In the genomic region with DNA sequence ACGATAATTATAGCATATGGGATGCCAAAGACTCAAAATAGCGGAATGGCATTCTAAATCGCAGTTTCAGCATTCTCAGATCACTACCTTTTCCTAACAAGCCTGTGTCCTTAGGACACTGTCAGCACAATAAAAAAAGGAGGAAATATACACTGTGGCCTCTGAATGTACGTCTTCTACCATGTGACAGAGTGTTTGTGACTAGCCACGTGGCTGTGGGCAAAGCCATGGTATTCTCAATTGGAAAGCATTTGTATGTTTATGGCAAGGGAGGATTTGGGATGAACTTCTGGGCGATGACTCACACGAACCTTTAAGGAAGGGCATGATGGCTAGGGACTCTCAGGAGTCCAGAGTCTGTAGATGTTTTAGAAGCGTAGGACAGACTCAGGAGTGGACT, we compare ENCODE assay signal across 28 mouse cellular contexts. TPM values are rescaled to one million over a fixed set of nuclear protein-coding genes. Genes with fewer than 3 reads are reported as not detected.
DNase-seq lines count a peak whose midpoint lies in the region; ATAC-seq and TF ChIP-seq lines count a peak whose summit lies in the region.
"Had no signal": no experiment of that assay in that cellular context is flagged by ENCODE, and none has a peak within 500 bp of the region (broad histone marks: within the 10 kb centered on the region; RNA-seq: fewer than 3 reads in every experiment).

No protein-coding gene starts in this region.

- H3K4me3 ChIP-seq in embryonic facial prominence, embryonic 14.5 days (ENCODE audit: low read depth, low read length): no peak overlapping the region
- H3K4me3 ChIP-seq in embryonic facial prominence, embryonic 10.5 days: no peak overlapping the region
- no peak overlapping the region for H3K4me3 ChIP-seq in midbrain, embryonic 11.5 days (ENCODE audit: low read depth, low read length)
- H3K4me3 ChIP-seq in midbrain, embryonic 15.5 days: no peak overlapping the region
- H3K4me3 ChIP-seq in bone marrow macrophage, adult 2 months (ENCODE audit: insufficient read depth, low read length): no peak overlapping the region
- H3K4me3 ChIP-seq: embryonic facial prominence, embryonic 15.5 days; forebrain, embryonic 12.5 days; gastrocnemius, adult 2 months; hindbrain, embryonic 12.5 days; hindbrain, embryonic 15.5 days had no signal

- H3K4me1 ChIP-seq in embryonic facial prominence, embryonic 14.5 days (ENCODE audit: control insufficient read depth, insufficient read depth, low read length): no peaks in the 10 kb centered on the region
- H3K4me1 ChIP-seq in embryonic facial prominence, embryonic 10.5 days: peaks cover 10% of the 10 kb centered on the region
- peaks cover 2% of the 10 kb centered on the region; the same call in 1 of the 2 replicates for H3K4me1 ChIP-seq in midbrain, embryonic 11.5 days (ENCODE audit: control insufficient read depth, insufficient read depth, low read length)
- no peaks in the 10 kb centered on the region for H3K4me1 ChIP-seq in midbrain, embryonic 15.5 days
- peaks cover 6% of the 10 kb centered on the region for H3K4me1 ChIP-seq in bone marrow macrophage, adult 2 months (ENCODE audit: control insufficient read depth, insufficient read depth, low read length)
- H3K4me1 ChIP-seq: embryonic facial prominence, embryonic 15.5 days; hindbrain, embryonic 15.5 days had no signal

- WGBS in embryonic facial prominence, embryonic 14.5 days: 73% methylated on average over 8 of the region's 8 CpGs
- WGBS in embryonic facial prominence, embryonic 10.5 days: 85% methylated on average over 8 of the region's 8 CpGs
- 87% methylated on average over 8 of the region's 8 CpGs for whole genome bisulfite sequencing in midbrain, embryonic 11.5 days
- 86% methylated on average over 8 of the region's 8 CpGs for WGBS in midbrain, embryonic 15.5 days

- H3K9me3 ChIP-seq in embryonic facial prominence, embryonic 14.5 days (ENCODE audit: control insufficient read depth, low read length): no peaks in the 10 kb centered on the region
- H3K9me3 ChIP-seq in embryonic facial prominence, embryonic 10.5 days: no peaks in the 10 kb centered on the region
- no peaks in the 10 kb centered on the region for H3K9me3 ChIP-seq in midbrain, embryonic 11.5 days (ENCODE audit: control insufficient read depth, low read length)
- H3K9me3 ChIP-seq in midbrain, embryonic 15.5 days: no peaks in the 10 kb centered on the region
- H3K9me3 ChIP-seq: embryonic facial prominence, embryonic 15.5 days; forebrain, embryonic 12.5 days; hindbrain, embryonic 12.5 days; hindbrain, embryonic 15.5 days had no signal

- no peak overlapping the region for H3K9ac ChIP-seq in embryonic facial prominence, embryonic 14.5 days (ENCODE audit: low read depth, low read length)
- H3K9ac ChIP-seq in midbrain, embryonic 11.5 days (ENCODE audit: low read length): no peak overlapping the region
- no peak overlapping the region for H3K9ac ChIP-seq in midbrain, embryonic 15.5 days
- H3K9ac ChIP-seq: embryonic facial prominence, embryonic 15.5 days; forebrain, embryonic 12.5 days; hindbrain, embryonic 12.5 days; hindbrain, embryonic 15.5 days had no signal

- H3K36me3 ChIP-seq in embryonic facial prominence, embryonic 14.5 days (ENCODE audit: control insufficient read depth, insufficient read depth, low read length): no peaks in the 10 kb centered on the region
- no peaks in the 10 kb centered on the region for H3K36me3 ChIP-seq in embryonic facial prominence, embryonic 10.5 days (replicated peaks)
- no peaks in the 10 kb centered on the region for H3K36me3 ChIP-seq in midbrain, embryonic 11.5 days (ENCODE audit: control insufficient read depth, insufficient read depth, low read length)
- H3K36me3 ChIP-seq in midbrain, embryonic 15.5 days (replicated peaks): no peaks in the 10 kb centered on the region
- H3K36me3 ChIP-seq: embryonic facial prominence, embryonic 15.5 days; forebrain, embryonic 12.5 days; hindbrain, embryonic 12.5 days; hindbrain, embryonic 15.5 days had no signal

- H3K27me3 ChIP-seq in embryonic facial prominence, embryonic 14.5 days (replicated peaks; ENCODE audit: control insufficient read depth, insufficient read depth, low read length): no peaks in the 10 kb centered on the region
- H3K27me3 ChIP-seq in embryonic facial prominence, embryonic 10.5 days (replicated peaks; ENCODE audit: low read depth, poor library complexity, severe bottlenecking): no peaks in the 10 kb centered on the region
- no peaks in the 10 kb centered on the region for H3K27me3 ChIP-seq in midbrain, embryonic 11.5 days (ENCODE audit: control insufficient read depth, insufficient read depth, low read length)
- H3K27me3 ChIP-seq in midbrain, embryonic 15.5 days (replicated peaks): no peaks in the 10 kb centered on the region
- H3K27me3 ChIP-seq: embryonic facial prominence, embryonic 15.5 days; forebrain, embryonic 12.5 days; hindbrain, embryonic 12.5 days; hindbrain, embryonic 15.5 days; Patski had no signal

- no peak overlapping the region for H3K4me2 ChIP-seq in embryonic facial prominence, embryonic 14.5 days (ENCODE audit: low read depth, low read length)
- H3K4me2 ChIP-seq in midbrain, embryonic 11.5 days: no peak overlapping the region
- H3K4me2 ChIP-seq in midbrain, embryonic 15.5 days: no peak overlapping the region
- H3K4me2 ChIP-seq: embryonic facial prominence, embryonic 15.5 days; forebrain, embryonic 12.5 days; heart, embryonic 11.5 days; hindbrain, embryonic 12.5 days; hindbrain, embryonic 15.5 days had no signal

- ATAC-seq in embryonic facial prominence, embryonic 14.5 days (ENCODE audit: low read depth): peak; percentile 30; the same call in 1 of the 2 replicates
- ATAC-seq in midbrain, embryonic 11.5 days (ENCODE audit: low FRiP score): no peak
- ATAC-seq in midbrain, embryonic 15.5 days (replicated peaks): no peak
- ATAC-seq: CD4-positive, CD25-positive, alpha-beta regulatory T cell, adult 4 months; forebrain, embryonic 16.5 days; intestine, postnatal 0 days; Patski had no signal

- TF ChIP-seq POLR2A in bone marrow macrophage, adult 2 months (IDR thresholded peaks at IDR 0.05; ENCODE audit: borderline replicate concordance, low read depth, low read length): no peak

- no peak overlapping the region for H3K27ac ChIP-seq in embryonic facial prominence, embryonic 14.5 days (replicated peaks; ENCODE audit: low read depth, low read length)
- H3K27ac ChIP-seq in embryonic facial prominence, embryonic 10.5 days (replicated peaks): no peak overlapping the region
- H3K27ac ChIP-seq in midbrain, embryonic 11.5 days (ENCODE audit: low read depth, low read length): no peak overlapping the region
- H3K27ac ChIP-seq in midbrain, embryonic 15.5 days: no peak overlapping the region
- peak overlapping the region; percentile 73 for H3K27ac ChIP-seq in bone marrow macrophage, adult 2 months (ENCODE audit: insufficient read depth, low read depth, low read length)
- H3K27ac ChIP-seq: embryonic facial prominence, embryonic 15.5 days; forebrain, embryonic 12.5 days; gastrocnemius, adult 2 months; hindbrain, embryonic 12.5 days; hindbrain, embryonic 15.5 days had no signal

- no peak for TF ChIP-seq CTCF in bone marrow macrophage, adult 2 months (IDR thresholded peaks at IDR 0.05; ENCODE audit: low read depth, low read length)

- DNase-seq in embryonic facial prominence, embryonic 14.5 days (ENCODE audit: low spot score): peak; percentile 32
- DNase-seq in embryonic facial prominence, embryonic 10.5 days (ENCODE audit: low spot score): no peak
- peak; percentile 26 for DNase-seq in midbrain, embryonic 11.5 days (ENCODE audit: low spot score, missing footprints)
- no peak for DNase-seq in adipocyte (ENCODE audit: low spot score)
- no peak for DNase-seq in c-Kit-positive CD71-positive TER-119-positive erythroid progenitor cells, embryonic 14.5 days (ENCODE audit: low spot score)
- DNase-seq in layer of hippocampus, adult 11-12 months (ENCODE audit: low spot score): no peak
- DNase-seq: adrenal gland, adult 8-10 months; adrenal gland, postnatal 25 days; B cell, adult 2 months; cerebellum, adult 11-12 months; cerebellum, adult 8-10 months; cerebellum, postnatal 10 days; cerebellum, postnatal 36 days; embryo, embryonic 11 days; gastrocnemius, adult 2 months; gastrocnemius, postnatal 14 days; heart, adult 11 months had no signal

RNA-seq across cellular contexts. Expression of gene Dhx8, which starts 7.7 kb away (rescaled TPM):
- polyA plus RNA-seq in embryonic facial prominence, embryonic 14.5 days (2014; fragmentation: Nextera tagmentation; extraction: Ambion mirVana): 28.1 and 31.5 TPM in 2 replicates
- polyA plus RNA-seq in embryonic facial prominence, embryonic 10.5 days (2016; fragmentation: Nextera tagmentation; extraction: Ambion mirVana): 50.5 and 52.3 TPM in 2 replicates
- polyA plus RNA-seq in midbrain, embryonic 11.5 days (2014; fragmentation: Nextera tagmentation; extraction: Ambion mirVana): 39.2 and 41.1 TPM in 2 replicates
- polyA plus RNA-seq in midbrain, embryonic 15.5 days (2015; fragmentation: Nextera tagmentation; extraction: Ambion mirVana): 31.1 and 33.9 TPM in 2 replicates
- polyA plus RNA-seq in bone marrow macrophage, adult 2 months (2012; ENCODE audit: insufficient read depth, insufficient read length, missing spikeins): 22.3 and 24.4 TPM in 2 replicates

RNA-seq across cellular contexts. Expression of gene Arl4d, which starts 59.7 kb away (rescaled TPM):
- polyA plus RNA-seq in embryonic facial prominence, embryonic 14.5 days (2014; fragmentation: Nextera tagmentation; extraction: Ambion mirVana): 4.2 and 4.7 TPM in 2 replicates
- 3.3 and 5.1 TPM in 2 replicates for polyA plus RNA-seq in embryonic facial prominence, embryonic 10.5 days (2016; fragmentation: Nextera tagmentation; extraction: Ambion mirVana)
- 3.9 and 4.4 TPM in 2 replicates for polyA plus RNA-seq in midbrain, embryonic 11.5 days (2014; fragmentation: Nextera tagmentation; extraction: Ambion mirVana)
- 5.0 and 7.8 TPM in 2 replicates for polyA plus RNA-seq in midbrain, embryonic 15.5 days (2015; fragmentation: Nextera tagmentation; extraction: Ambion mirVana)
- 0.80 and 1.9 TPM in 2 replicates for polyA plus RNA-seq in bone marrow macrophage, adult 2 months (2012; ENCODE audit: insufficient read depth, insufficient read length, missing spikeins)
- polyA plus RNA-seq: CD4-positive, CD25-positive, alpha-beta regulatory T cell, adult 4 months had no signal

Comparison
In these comparisons a context has a peak if more than half of its experiments do, and no peak if none do; other contexts are left out.
1. DNase-seq: peak in embryonic facial prominence, embryonic 14.5 days (single experiment) and midbrain, embryonic 11.5 days (single experiment); none in embryonic facial prominence, embryonic 10.5 days (single experiment), adipocyte (single experiment), c-Kit-positive CD71-positive TER-119-positive erythroid progenitor cells, embryonic 14.5 days (single experiment) and layer of hippocampus, adult 11-12 months (single experiment).